Mouse (Mus musculus): ENCODE measurements at regions not wholly inside any gene's neighbourhood (a gene's known extent, or its start where the extent isn't known, plus 50 kb on each side); places are given as distances from the start of the nearest gene placed in this dataset.

DNA sequence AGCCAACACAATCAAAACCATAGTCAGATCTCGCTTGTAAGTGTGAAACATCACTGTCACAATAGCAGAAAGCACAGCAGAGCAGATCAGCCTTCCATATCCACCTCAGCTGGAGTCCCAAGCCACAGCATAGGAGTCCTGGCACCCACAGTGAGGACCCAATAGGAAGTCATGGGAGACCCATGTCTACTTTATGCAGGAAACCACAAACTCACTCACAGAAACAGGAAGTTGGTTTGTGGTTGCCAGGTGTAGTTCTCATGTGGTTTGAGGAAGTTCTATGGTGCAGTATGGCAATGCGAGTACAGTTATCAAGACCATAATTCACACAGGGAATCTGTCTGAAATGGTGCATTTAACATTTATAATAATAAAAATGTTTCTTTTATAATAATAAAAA lies 77.6 kb upstream of the Kctd3 start:
- peak; percentile 68 for DNase-seq (ENCODE audit: low read depth)

DNA sequence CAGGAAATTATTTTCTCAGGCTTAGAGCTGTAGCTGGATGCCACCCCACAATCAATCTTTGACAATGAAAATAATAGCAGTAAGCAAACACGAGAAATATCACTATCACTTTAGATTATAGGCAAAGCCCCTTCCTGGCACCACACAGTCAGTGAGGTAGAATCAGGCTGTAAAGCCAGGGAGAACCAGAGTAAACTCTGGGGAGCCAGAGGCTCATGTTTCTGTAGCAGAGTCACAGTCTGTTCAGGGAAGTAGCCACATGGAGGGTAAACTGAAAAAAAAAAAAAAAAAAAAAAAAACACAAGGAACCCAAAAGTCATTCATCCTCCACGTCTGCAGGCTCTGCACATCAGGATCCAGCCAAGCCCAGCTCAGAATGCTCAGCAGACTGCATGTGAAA lies 73.6 kb upstream of the Kctd3 start:
- no peak for DNase-seq (ENCODE audit: low read depth)

DNA sequence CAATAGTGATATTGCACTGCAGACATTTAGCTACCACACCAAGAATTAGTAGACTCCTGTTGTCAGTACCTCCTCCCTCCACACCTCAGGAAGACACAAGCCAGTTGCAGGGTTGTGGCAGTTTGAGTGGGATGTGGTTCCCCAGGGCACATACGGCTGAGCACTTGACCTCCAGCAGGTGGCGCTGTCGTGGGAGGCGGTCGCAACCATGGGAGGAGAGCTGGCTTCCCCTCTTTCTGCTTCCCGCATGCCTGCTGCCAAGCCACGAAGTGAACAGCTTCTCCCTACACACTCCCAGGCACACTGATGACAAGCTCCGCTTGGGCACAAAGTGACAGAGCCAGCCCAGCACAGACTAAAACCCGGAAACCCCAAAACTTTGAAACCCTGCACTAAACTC lies 73.2 kb upstream of the Kctd3 start:
- peak; percentile 58 for DNase-seq (ENCODE audit: low read depth)

DNA sequence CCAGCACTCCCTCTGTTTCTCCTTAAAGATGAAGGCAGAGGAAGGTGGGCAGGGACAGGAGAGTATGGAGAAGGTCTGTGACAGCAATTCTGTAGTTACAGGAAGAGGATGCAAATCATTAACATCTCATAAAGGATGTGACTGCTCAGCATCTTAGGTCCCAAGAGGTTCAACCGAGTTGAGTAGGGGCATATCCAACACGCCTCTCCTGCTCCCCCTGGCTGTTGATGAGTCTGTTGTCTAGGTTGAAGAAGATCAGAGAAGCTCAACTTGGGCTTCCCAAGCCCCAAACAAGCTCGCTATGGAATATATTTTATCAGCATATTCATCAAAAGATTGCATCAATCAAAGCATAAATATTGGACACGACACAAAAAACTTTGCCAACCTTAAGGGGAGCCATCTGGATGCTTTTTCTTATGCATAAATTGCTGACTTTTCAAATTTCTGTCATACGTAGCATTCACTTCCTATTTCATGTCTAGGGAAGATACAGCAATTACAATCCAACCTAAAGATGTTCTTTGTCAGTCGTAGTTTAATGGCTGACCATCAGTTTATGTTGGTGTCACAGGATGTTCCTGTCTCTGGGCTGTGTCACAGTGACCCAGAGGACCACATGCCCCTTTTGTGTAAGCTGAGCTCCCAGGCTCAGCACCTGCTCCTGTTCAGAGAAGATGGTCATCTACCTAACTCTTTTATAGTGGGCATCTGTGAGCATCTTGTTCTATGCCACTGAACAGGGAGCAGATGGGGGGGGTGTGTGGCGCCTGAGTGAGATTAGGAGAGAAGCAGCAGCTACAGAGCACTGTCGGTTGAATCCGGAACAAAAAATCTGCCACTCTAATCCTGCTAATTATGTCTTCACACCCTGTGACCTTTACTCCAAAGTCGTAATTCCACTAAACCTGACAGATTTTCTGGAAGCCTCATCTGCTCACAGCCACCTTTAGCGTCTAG lies 72.1 kb upstream of the Kctd3 start:
- no peak for DNase-seq (ENCODE audit: low read depth)

DNA sequence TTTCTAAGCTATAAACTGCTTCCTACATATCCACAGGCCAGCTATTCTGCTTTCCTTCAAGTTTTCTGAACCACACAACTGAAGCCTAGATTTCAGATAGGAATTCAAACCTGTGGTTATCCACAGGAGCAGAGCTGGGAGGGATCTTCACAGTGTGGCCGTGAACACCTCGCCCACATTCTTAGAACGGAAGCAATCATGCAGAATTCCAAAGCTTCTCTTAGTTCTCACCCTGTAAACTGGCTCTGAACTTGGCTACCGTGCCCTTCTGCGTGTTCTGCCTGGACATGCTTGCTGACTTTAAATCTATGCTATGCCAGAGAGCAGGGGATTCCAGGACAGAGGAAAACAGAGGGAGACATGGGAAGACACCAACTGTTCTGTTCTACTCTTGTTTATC lies 70.2 kb upstream of the Kctd3 start:
- no peak for DNase-seq (ENCODE audit: low read depth)

DNA sequence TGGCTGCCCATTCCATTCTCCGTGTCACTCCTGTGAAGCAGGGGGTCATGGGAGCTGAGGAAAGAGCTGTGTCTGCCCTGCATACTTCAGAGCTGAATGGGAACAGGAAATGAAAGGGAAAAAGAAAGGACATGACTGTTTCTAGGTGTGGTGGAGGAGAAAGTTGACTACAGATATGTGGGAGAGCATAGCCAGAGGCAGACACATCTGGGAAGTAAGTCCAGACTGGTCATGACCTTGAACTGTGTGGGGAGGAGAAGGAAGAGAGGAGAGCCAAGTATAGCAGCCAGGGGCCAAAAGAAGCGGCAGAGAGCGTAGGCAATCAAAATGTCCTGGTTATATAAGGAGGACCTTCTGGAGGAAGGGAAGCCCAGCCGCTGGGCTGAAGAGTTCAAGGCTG lies 68.6 kb upstream of the Kctd3 start:
- no peak for DNase-seq (ENCODE audit: low read depth)

DNA sequence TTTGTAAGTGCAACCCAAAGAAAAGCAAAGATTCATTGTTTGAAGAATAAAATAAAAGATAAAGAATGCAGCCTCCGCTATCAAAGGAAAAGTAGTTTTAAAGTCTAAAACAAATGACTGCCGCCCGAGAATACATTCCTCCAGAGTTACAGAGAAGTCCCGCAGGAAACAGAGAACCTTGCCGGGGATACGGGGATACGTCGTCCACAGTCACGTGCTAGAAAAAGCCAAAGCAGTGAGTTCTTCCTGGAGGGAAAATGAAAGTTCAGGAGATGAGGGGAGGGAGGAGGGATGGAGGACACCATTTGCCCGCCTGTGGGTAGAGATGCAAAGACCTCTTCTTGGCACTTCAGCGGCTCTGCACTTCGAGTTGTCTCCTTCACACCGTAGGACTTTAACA lies 68.0 kb upstream of the Kctd3 start:
- no peak for DNase-seq (ENCODE audit: low read depth)

DNA sequence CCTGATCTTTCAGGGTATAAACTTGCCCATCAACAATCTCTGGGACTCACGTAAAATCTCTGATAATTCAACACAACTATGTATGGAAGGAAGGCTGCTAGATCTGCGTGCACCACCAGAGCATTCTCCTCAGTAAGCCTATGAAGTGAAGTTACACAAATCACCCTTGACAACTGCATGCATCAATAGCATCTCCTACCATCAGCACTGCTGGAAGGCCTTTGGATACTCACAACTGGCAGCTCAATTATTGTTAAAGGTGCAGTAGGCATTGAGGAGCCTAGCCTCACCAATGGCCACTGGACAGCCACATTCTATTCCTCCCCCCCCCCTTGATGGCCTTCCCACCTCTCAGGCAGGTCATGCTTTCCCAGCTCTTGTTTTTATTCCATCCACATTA lies 64.9 kb upstream of the Kctd3 start:
- no peak for DNase-seq (ENCODE audit: low read depth)

DNA sequence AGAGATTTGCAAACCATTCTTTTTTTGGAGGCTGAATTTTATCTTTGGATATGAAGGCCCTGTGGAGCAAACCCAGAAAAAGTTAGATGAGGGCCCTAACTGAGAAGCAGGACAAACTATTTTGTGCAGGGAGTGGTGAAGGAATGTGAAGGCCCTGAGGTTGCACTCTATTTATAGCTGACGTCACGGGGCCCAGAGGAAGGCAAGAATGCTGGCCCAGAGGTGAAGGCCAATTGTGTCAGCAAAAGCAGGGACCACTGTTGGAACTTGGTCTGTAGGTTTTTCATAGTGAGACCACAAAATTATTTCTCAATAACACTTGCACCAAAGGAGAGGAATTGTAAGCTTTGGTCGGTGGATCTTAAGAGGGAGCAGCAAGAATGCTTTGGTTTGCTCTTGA lies 60.6 kb upstream of the Kctd3 start:
- DNase-seq (ENCODE audit: low read depth): no peak

DNA sequence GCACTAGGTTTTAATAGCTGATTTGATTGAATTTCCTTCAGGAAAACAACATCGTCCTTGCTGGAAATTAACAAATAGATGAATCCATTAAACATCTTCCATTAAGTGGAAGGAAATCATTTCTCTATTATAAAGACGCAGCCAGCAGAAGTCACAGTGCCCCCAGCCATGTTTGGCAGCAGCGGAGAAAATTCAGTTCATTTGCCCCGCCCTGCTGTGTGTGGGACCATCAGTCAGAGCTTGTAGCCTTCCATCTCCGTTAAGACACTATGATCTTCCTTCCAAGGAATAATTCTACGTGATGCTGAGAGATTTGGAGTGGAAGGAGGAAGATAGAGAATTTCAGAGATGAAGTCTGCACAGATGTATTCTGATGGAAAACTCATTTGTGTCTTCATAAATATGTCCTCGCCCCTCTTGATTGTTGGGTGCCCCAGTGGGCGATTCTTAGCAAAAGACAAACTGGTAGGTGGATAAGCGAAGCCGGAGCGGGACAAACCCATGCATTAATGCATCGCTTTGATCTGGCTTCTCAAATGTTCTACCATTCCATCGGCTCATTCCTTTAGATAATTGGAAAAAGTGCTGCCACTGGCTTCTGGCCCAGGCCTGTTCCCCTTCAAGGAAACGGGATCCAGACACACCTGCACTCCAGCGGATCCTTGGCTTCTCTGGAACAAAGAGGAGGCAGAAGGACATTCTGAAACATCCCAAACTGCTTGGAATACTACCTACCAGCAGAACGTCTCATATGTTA lies 59.7 kb upstream of the Kctd3 start:
- no peak for DNase-seq (ENCODE audit: low read depth)

DNA sequence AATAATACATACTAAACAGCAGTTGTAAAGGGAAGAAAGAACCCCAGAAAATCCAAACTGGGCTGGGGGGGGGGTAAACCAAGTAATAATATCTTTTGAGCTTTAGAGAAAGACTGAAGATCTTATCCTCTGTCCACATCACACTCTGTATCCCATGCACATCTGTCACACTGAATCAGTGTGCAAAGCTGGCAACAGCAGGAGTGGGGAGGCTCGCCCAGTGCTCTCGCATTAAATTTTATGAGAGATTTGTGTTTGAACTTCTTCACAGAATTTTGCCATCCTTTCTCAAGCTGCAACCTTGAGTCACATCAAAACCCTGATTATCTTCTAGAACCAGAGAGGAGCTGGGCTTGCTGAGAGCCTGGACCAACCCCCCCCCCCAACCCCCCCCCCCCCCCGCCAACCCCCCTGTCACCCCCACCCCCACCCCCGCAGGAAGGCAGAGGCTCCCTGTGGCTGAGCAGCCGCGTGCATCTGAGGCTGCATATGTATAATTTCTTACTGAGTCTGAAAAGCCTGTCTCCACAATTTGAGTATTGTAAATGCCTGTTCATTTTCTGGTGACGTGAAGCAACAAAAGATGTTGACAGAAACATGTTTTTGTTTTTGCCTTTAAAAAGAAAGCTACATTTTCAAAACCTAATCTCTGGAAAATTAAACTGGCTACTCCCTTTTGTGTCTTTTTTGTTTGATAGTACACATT lies 59.0 kb upstream of the Kctd3 start:
- DNase-seq (ENCODE audit: low read depth): no peak

DNA sequence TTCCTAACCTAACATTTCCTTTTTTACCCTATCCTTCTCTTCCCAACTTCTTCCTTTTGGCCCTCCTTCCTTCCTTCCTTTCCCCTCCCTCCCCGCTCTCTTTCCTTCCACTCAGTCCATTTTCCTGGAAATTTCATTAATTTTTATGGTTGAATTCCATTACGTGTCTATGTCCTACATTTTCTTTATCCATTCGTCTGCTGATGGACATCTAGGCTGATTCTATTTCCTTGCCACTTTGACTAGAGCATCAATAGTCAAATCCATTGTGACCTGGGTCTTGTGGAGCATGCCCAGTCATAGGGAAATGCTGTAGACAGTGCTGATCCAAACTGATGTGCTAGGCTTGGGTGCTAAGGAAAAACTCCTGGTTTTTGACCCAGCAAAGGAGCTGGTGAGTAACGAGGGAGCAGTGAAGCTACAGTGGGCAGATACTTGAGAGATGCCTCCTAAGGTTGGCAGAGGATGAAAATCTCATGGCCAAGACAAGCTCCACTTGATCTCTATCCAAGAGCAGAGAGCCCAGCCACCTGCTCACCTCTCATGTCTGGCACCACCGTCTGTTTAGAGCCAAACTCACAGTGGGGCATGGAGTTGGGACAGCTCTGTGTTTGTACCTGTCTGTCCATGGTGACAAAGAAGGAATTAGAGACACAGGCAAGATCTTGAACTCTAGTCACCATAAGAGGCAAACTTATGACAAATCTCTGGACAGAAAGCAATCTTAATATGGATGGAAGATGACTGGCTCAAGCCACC lies 57.7 kb upstream of the Kctd3 start:
- no peak for DNase-seq (ENCODE audit: low read depth)

DNA sequence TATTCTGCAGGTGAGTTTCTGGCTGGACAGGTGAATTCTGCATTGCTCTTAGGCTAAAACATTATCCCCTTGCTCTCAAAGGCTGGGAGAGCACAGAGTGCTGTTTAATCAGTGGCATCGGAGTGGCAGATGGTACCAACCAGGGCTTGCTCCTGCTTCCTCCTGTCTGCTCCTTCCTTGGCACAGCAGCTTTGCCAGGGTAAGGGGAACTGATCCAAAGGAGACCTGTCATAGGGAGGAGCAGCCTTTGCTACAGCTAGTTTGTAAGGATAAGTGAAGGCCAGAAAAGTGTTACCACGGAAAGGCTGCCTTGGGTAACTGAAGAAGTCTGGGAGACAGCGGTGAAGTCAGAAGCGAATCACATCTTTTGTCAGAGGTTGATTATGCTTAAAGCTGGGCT lies 57.0 kb upstream of the Kctd3 start:
- DNase-seq (ENCODE audit: low read depth): no peak

DNA sequence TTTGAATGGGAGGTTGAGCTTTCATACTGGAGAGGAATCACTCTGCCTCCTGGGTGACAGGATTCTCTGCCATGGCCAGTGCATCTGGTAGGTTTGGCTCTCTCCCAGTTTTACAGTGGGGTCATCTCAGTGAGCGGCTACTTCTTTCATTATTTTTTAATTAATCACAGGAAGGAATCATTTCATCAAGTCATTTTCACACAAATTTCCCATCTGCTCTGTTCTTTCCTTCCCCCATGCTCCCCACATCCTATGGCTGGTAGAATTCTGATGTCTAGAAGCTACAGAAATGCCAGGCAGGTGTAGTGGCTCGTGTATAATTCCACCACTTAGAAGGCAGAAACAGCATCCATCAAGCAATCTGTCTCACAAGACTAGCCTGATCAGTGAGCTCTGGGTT lies 56.1 kb upstream of the Kctd3 start:
- DNase-seq (ENCODE audit: low read depth): no peak

DNA sequence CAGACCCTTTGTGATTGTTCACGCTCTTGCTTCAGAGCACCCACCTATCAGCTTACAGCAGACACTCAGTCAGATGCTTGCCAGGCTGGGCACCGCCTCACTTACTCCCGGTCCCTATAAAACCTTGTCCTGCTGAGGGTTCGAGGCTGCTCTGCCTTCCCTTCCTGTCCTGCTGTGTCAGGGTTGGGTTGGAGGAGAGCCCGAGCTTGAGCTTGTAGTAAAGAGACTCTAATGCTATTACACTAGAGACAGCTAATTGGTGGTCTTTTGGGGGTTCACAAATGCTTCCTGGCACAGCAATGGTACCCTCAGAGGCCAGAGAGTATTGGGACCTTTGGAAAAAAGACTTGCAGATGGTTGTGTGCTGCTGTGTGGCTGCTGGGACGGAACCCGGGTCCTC lies 55.6 kb upstream of the Kctd3 start:
- no peak for DNase-seq (ENCODE audit: low read depth)

Measured in 416B (cell line).